Mouse (Mus musculus): ENCODE data around the gene Traf3. TPM values are rescaled to one million over a fixed set of nuclear protein-coding genes. Genes with fewer than 3 reads are reported as not detected.

Traf3 gene
- polyA plus RNA-seq, 1 experiment: 29.8 TPM

- DNase-seq: peak; percentile 37 to 50
- no peak for TF ChIP-seq CTCF (IDR thresholded peaks at IDR 0.05; ENCODE audit: borderline replicate concordance, insufficient read depth, low read depth, low read length)
- no peak for TF ChIP-seq POLR2A (IDR thresholded peaks at IDR 0.05; ENCODE audit: borderline replicate concordance, insufficient read depth, low read length)
- Histone ChIP-seq H3K27ac (ENCODE audit: insufficient read depth, low read length) (no peak overlapping the region), H3K27me3 (ENCODE audit: control insufficient read depth, insufficient read depth, low read length) (no peaks in the 10 kb centered on the region), H3K4me3 (replicated peaks; ENCODE audit: insufficient read depth, low read depth, low read length) (no peak overlapping the region), H3K4me1 (ENCODE audit: control insufficient read depth, insufficient read depth, low read length) (peaks cover 8% of the 10 kb centered on the region)
- 27% methylated on average over 19 of the region's 19 CpGs for WGBS
Measured at GRCm38 (mm10) chr12:111134791-111135733, 31.1 kb upstream of the Traf3 start.

- H3K27ac ChIP-seq (ENCODE audit: insufficient read depth, low read length): no peak overlapping the region
- no peak for DNase-seq
- WGBS: 82% methylated on average over 3 of the region's 3 CpGs
- TF ChIP-seq CTCF (IDR thresholded peaks at IDR 0.05; ENCODE audit: borderline replicate concordance, insufficient read depth, low read depth, low read length) (no peak), POLR2A (IDR thresholded peaks at IDR 0.05; ENCODE audit: borderline replicate concordance, insufficient read depth, low read length) (no peak)
- H3K4me3 ChIP-seq (replicated peaks; ENCODE audit: insufficient read depth, low read depth, low read length): no peak overlapping the region
- H3K4me1 ChIP-seq (ENCODE audit: control insufficient read depth, insufficient read depth, low read length): peaks cover 8% of the 10 kb centered on the region
- no peaks in the 10 kb centered on the region for H3K27me3 ChIP-seq (ENCODE audit: control insufficient read depth, insufficient read depth, low read length)
Measured at GRCm38 (mm10) chr12:111135953-111136352, 30.2 kb upstream of the Traf3 start.

- Histone ChIP-seq H3K27me3 (ENCODE audit: control insufficient read depth, insufficient read depth, low read length) (no peaks in the 10 kb centered on the region), H3K27ac (ENCODE audit: insufficient read depth, low read length) (no peak overlapping the region), H3K4me3 (replicated peaks; ENCODE audit: insufficient read depth, low read depth, low read length) (no peak overlapping the region), H3K4me1 (ENCODE audit: control insufficient read depth, insufficient read depth, low read length) (peaks cover 8% of the 10 kb centered on the region)
- TF ChIP-seq POLR2A (IDR thresholded peaks at IDR 0.05; ENCODE audit: borderline replicate concordance, insufficient read depth, low read length): no peak
- TF ChIP-seq CTCF (IDR thresholded peaks at IDR 0.05; ENCODE audit: borderline replicate concordance, insufficient read depth, low read depth, low read length): peak; percentile 37; the same call in 1 of the 2 replicates
- no peak for DNase-seq
- 90% methylated on average over 2 of the region's 2 CpGs for WGBS
Measured at GRCm38 (mm10) chr12:111137079-111137478, 29.1 kb upstream of the Traf3 start.

- peak in 1 of 2 experiments; percentile 40 for DNase-seq
- H3K27ac ChIP-seq (ENCODE audit: insufficient read depth, low read length): no peak overlapping the region
- no peak overlapping the region for H3K4me3 ChIP-seq (replicated peaks; ENCODE audit: insufficient read depth, low read depth, low read length)
- H3K4me1 ChIP-seq (ENCODE audit: control insufficient read depth, insufficient read depth, low read length): no peaks in the 10 kb centered on the region
- WGBS: 18% methylated on average over 12 of the region's 12 CpGs
- H3K27me3 ChIP-seq (ENCODE audit: control insufficient read depth, insufficient read depth, low read length): no peaks in the 10 kb centered on the region
- TF ChIP-seq CTCF (IDR thresholded peaks at IDR 0.05; ENCODE audit: borderline replicate concordance, insufficient read depth, low read depth, low read length) (peak; percentile 37; the same call in 1 of the 2 replicates), POLR2A (IDR thresholded peaks at IDR 0.05; ENCODE audit: borderline replicate concordance, insufficient read depth, low read length) (no peak)
Measured at GRCm38 (mm10) chr12:111143005-111143508, 23.1 kb upstream of the Traf3 start.

GRCm38 (mm10) chr12:111143509-111144063 lies 22.6 kb upstream of the Traf3 start:
- H3K4me1 ChIP-seq (ENCODE audit: control insufficient read depth, insufficient read depth, low read length): no peaks in the 10 kb centered on the region
- peak in 1 of 2 experiments; percentile 15 for DNase-seq
- no peak for TF ChIP-seq POLR2A (IDR thresholded peaks at IDR 0.05; ENCODE audit: borderline replicate concordance, insufficient read depth, low read length)
- TF ChIP-seq CTCF (IDR thresholded peaks at IDR 0.05; ENCODE audit: borderline replicate concordance, insufficient read depth, low read depth, low read length): no peak
- 34% methylated on average over 16 of the region's 16 CpGs for WGBS
- H3K4me3 ChIP-seq (replicated peaks; ENCODE audit: insufficient read depth, low read depth, low read length): no peak overlapping the region
- no peaks in the 10 kb centered on the region for H3K27me3 ChIP-seq (ENCODE audit: control insufficient read depth, insufficient read depth, low read length)
- H3K27ac ChIP-seq (ENCODE audit: insufficient read depth, low read length): no peak overlapping the region

- H3K4me1 ChIP-seq (ENCODE audit: control insufficient read depth, insufficient read depth, low read length): no peaks in the 10 kb centered on the region
- no peak for DNase-seq
- WGBS: 96% methylated on average over 2 of the region's 2 CpGs
- no peak for TF ChIP-seq CTCF (IDR thresholded peaks at IDR 0.05; ENCODE audit: borderline replicate concordance, insufficient read depth, low read depth, low read length)
- no peaks in the 10 kb centered on the region for H3K27me3 ChIP-seq (ENCODE audit: control insufficient read depth, insufficient read depth, low read length)
- H3K27ac ChIP-seq (ENCODE audit: insufficient read depth, low read length): no peak overlapping the region
- no peak overlapping the region for H3K4me3 ChIP-seq (replicated peaks; ENCODE audit: insufficient read depth, low read depth, low read length)
Measured at GRCm38 (mm10) chr12:111144598-111144997, 21.6 kb upstream of the Traf3 start.

- DNase-seq: no peak
- TF ChIP-seq POLR2A (IDR thresholded peaks at IDR 0.05; ENCODE audit: borderline replicate concordance, insufficient read depth, low read length): no peak
- no peak for TF ChIP-seq CTCF (IDR thresholded peaks at IDR 0.05; ENCODE audit: borderline replicate concordance, insufficient read depth, low read depth, low read length)
- no peaks in the 10 kb centered on the region for H3K27me3 ChIP-seq (ENCODE audit: control insufficient read depth, insufficient read depth, low read length)
- H3K4me1 ChIP-seq (ENCODE audit: control insufficient read depth, insufficient read depth, low read length): no peaks in the 10 kb centered on the region
- no peak overlapping the region for H3K4me3 ChIP-seq (replicated peaks; ENCODE audit: insufficient read depth, low read depth, low read length)
- no peak overlapping the region for H3K27ac ChIP-seq (ENCODE audit: insufficient read depth, low read length)
- WGBS: 53% methylated on average over 9 of the region's 9 CpGs
Measured at GRCm38 (mm10) chr12:111145269-111145668, 20.9 kb upstream of the Traf3 start.

Data from cerebellum, adult 2 months (tissue).